Mouse (Mus musculus): ENCODE measurements around the gene 1190005I06Rik. TPM values are rescaled to one million over a fixed set of nuclear protein-coding genes. Genes with fewer than 3 reads are reported as not detected.

The 1190005I06Rik gene
- polyA plus RNA-seq, 1 experiment = 10.4 TPM

DNA sequence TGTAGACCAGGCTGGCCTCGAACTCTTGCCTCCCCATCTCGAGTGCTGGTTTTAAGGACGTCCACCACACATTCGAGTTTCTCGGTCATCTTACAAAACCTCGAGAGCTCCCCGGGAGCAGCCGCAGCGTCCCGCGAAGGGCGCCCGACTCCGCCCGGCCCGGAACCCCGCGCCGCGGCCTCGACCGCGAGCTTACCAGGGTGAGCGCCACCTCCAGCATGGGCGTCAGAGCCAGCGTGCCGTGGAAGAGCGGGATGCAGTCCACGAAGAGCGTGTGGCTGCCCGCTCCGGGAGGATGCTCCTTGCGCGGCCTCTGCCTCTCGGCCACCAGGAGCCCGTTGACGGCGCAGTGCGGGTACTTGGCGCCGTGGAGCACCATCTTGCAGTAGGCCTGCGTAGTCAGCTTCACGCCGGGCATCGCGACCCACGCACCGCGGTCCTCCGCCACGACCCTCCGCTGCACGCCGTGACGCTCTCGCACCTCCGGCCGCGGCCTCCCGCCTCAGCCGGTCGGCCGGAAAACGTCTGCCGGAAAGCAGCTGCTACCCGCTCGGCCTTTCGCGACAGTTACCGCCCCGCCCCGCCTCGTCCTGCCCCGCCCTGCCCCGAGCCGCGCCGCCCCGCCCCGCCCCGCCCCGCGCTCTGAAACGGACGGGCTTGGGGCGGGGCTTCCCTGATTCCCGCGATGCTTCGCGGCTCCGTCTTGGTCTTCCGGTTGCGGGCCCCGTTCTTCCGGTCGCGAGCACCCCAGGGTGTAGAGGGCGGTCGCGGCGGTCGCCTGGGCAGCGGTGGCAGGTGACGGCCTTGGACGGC, 20.3 kb upstream of the 1190005I06Rik start, which contains the start of the genes Gm27021 and Cox4i1:
TSS of gene Gm27021 (minus strand) at position 519 of the 813 bp plus-strand sequence.
TSS of gene Cox4i1 (plus strand) at position 662 of the 813 bp plus-strand sequence.
- TF ChIP-seq POLR2A (IDR thresholded peaks at IDR 0.05; ENCODE audit: control insufficient read depth, low read depth, low read length) (peak; percentile 89), CTCF (IDR thresholded peaks at IDR 0.05; ENCODE audit: control insufficient read depth, insufficient read depth, insufficient replicate concordance, low read depth, low read length) (no peak)
- H3K4me3 ChIP-seq (ENCODE audit: control insufficient read depth, low read depth, low read length) = peak within 1 kb of the TSS; percentile 90
- H3K36me3 ChIP-seq (ENCODE audit: control insufficient read depth, insufficient read depth, low read length) = no peaks in the 10 kb centered on the region; the same call in none of the 2 replicates
- peaks cover 11% of the 10 kb centered on the region for H3K4me1 ChIP-seq (ENCODE audit: control insufficient read depth, insufficient read depth, low read length)
- peak within 1 kb of the TSS; percentile 85 for H3K27ac ChIP-seq (ENCODE audit: control insufficient read depth, insufficient read depth, low read depth, low read length)
- H3K27me3 ChIP-seq (ENCODE audit: control insufficient read depth, insufficient read depth, low read length) = no peaks in the 10 kb centered on the region

DNA sequence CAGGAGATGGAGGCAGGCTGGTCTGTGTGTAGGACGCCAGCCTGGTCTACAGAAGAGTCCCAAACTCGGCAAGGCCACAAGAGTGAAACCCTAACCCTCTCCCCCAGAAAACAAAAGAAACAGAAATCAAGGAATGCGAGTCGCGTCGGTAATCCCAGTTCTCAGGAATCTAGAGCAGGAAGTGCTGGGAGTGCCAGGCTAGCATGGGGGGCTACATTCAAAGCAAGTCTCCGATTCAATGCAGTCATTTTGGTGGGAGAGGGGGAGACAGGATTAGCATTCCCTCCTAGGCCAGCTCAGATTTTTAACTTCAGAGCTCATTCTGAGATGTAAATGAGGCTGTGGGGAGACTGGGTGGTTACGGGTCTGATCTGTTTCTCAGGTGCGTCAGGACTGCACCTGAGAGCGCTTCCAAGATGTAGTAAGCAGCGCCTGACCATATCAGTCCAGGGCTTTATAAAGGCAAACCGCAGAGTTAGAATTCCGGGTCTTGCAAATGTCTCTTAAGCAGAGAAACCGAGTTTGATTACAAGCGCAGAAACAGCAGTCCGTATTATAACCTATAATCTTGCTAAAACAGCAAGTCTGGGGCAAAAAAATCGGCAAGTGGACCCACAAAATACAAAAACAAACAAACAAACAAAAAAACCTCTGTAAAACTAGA, 19.5 kb upstream of the 1190005I06Rik start:
- Histone ChIP-seq H3K4me1 (ENCODE audit: control insufficient read depth, insufficient read depth, low read length) (peaks cover 11% of the 10 kb centered on the region), H3K4me3 (ENCODE audit: control insufficient read depth, low read depth, low read length) (peak overlapping the region; percentile 90), H3K27me3 (ENCODE audit: control insufficient read depth, insufficient read depth, low read length) (no peaks in the 10 kb centered on the region), H3K36me3 (ENCODE audit: control insufficient read depth, insufficient read depth, low read length) (no peaks in the 10 kb centered on the region; the same call in none of the 2 replicates), H3K27ac (ENCODE audit: control insufficient read depth, insufficient read depth, low read depth, low read length) (peak overlapping the region; percentile 46; the same call in 1 of the 2 replicates)
- no peak for TF ChIP-seq POLR2A (IDR thresholded peaks at IDR 0.05; ENCODE audit: control insufficient read depth, low read depth, low read length)
- no peak for TF ChIP-seq CTCF (IDR thresholded peaks at IDR 0.05; ENCODE audit: control insufficient read depth, insufficient read depth, insufficient replicate concordance, low read depth, low read length)

GRCm38 (mm10) chr8:120665726-120666455, 18.5 kb upstream of the 1190005I06Rik start:
- Histone ChIP-seq H3K36me3 (ENCODE audit: control insufficient read depth, insufficient read depth, low read length) (no peaks in the 10 kb centered on the region), H3K4me1 (ENCODE audit: control insufficient read depth, insufficient read depth, low read length) (peaks cover 11% of the 10 kb centered on the region), H3K4me3 (ENCODE audit: control insufficient read depth, low read depth, low read length) (no peak overlapping the region), H3K27ac (ENCODE audit: control insufficient read depth, insufficient read depth, low read depth, low read length) (peak overlapping the region; percentile 22; the same call in 1 of the 2 replicates), H3K27me3 (ENCODE audit: control insufficient read depth, insufficient read depth, low read length) (no peaks in the 10 kb centered on the region)
- TF ChIP-seq CTCF (IDR thresholded peaks at IDR 0.05; ENCODE audit: control insufficient read depth, insufficient read depth, insufficient replicate concordance, low read depth, low read length) (no peak), POLR2A (IDR thresholded peaks at IDR 0.05; ENCODE audit: control insufficient read depth, low read depth, low read length) (no peak)

GRCm38 (mm10) chr8:120664566-120664965, 17.1 kb upstream of the 1190005I06Rik start:
- Histone ChIP-seq H3K27ac (ENCODE audit: control insufficient read depth, insufficient read depth, low read depth, low read length) (no peak overlapping the region; the same call in 1 of the 2 replicates), H3K4me1 (ENCODE audit: control insufficient read depth, insufficient read depth, low read length) (peaks cover 11% of the 10 kb centered on the region), H3K27me3 (ENCODE audit: control insufficient read depth, insufficient read depth, low read length) (no peaks in the 10 kb centered on the region), H3K4me3 (ENCODE audit: control insufficient read depth, low read depth, low read length) (no peak overlapping the region), H3K36me3 (ENCODE audit: control insufficient read depth, insufficient read depth, low read length) (no peaks in the 10 kb centered on the region)
- no peak for TF ChIP-seq CTCF (IDR thresholded peaks at IDR 0.05; ENCODE audit: control insufficient read depth, insufficient read depth, insufficient replicate concordance, low read depth, low read length)
- no peak for TF ChIP-seq POLR2A (IDR thresholded peaks at IDR 0.05; ENCODE audit: control insufficient read depth, low read depth, low read length)

DNA sequence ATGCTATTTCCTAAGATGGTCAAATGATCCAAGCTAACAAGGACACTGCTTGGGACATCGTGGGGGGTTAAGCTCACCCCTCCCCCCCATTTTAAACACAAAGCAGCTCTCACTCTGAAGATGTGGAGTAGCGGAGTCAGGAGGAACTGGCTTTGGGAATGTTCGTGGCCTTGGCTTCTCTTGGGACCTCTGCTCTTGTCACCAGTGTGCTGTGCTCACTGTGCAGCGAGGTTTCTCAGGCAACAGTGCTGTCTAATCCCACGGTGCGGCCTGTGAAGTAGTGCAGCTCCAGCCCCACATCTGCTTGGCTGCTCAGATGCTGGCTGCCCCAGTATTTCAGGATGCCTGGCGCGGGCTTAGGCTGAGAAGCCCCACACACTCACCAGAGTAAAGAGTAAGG, 10.0 kb upstream of the 1190005I06Rik start:
- H3K4me3 ChIP-seq (ENCODE audit: control insufficient read depth, low read depth, low read length) = no peak overlapping the region
- H3K36me3 ChIP-seq (ENCODE audit: control insufficient read depth, insufficient read depth, low read length) = no peaks in the 10 kb centered on the region; the same call in 1 of the 2 replicates
- H3K4me1 ChIP-seq (ENCODE audit: control insufficient read depth, insufficient read depth, low read length) = no peaks in the 10 kb centered on the region
- no peaks in the 10 kb centered on the region for H3K27me3 ChIP-seq (ENCODE audit: control insufficient read depth, insufficient read depth, low read length)
- TF ChIP-seq POLR2A (IDR thresholded peaks at IDR 0.05; ENCODE audit: control insufficient read depth, low read depth, low read length) = no peak
- no peak overlapping the region for H3K27ac ChIP-seq (ENCODE audit: control insufficient read depth, insufficient read depth, low read depth, low read length)

DNA sequence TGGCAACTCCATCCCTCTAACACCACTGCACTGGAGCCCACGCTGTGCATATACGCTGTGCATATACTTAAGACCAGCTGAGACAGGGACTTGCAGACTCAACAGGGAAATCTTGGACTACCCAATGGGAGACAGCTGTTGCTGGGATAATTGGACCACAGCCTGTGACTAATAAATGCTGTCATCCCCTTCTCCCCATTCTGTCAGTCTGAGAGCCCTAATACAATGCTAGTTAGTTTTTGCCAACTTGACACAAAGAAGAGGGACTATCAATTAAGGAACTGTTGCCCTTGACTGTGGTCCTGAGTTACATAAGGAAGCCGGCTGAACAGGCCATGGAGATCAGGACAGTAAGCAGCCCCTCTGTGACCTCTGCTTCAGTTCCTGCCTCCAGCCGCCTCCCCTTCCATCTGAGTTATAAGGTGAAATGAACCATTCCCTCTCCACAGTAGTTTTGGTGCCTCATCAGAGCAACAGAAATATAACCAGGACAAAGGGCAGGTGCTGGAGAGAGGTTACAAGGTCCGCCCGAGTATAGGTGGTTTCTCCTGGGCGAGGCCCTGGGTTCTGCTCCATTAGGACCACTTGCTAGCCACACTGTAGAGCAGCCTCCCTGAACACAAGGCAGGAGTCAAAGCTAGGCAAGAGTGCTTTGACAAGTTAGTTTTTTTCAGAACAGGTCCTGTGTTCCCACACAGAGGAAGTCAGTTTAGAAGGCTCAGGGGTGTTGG, 9.1 kb upstream of the 1190005I06Rik start:
- Histone ChIP-seq H3K4me1 (ENCODE audit: control insufficient read depth, insufficient read depth, low read length) (no peaks in the 10 kb centered on the region), H3K4me3 (ENCODE audit: control insufficient read depth, low read depth, low read length) (no peak overlapping the region), H3K36me3 (ENCODE audit: control insufficient read depth, insufficient read depth, low read length) (no peaks in the 10 kb centered on the region; the same call in 1 of the 2 replicates), H3K27ac (ENCODE audit: control insufficient read depth, insufficient read depth, low read depth, low read length) (peak overlapping the region; percentile 57), H3K27me3 (ENCODE audit: control insufficient read depth, insufficient read depth, low read length) (no peaks in the 10 kb centered on the region)
- TF ChIP-seq CTCF (IDR thresholded peaks at IDR 0.05; ENCODE audit: control insufficient read depth, insufficient read depth, insufficient replicate concordance, low read depth, low read length) (no peak), POLR2A (IDR thresholded peaks at IDR 0.05; ENCODE audit: control insufficient read depth, low read depth, low read length) (no peak)
